Mouse (Mus musculus) megakaryocyte progenitor cell, adult 5-6 weeks (primary cell): ENCODE measurements around the gene Fn1. TPM values are rescaled to one million over a fixed set of nuclear protein-coding genes. Genes with fewer than 3 reads are reported as not detected.
A peak's percentile ranks its signal among the peaks of the same experiment; 100 is the strongest.

ENCODE experiments used
- ATAC-seq: replicated peaks from 2 replicates; pipeline ENCODE4 v1.8.0; 2016; ENCODE audit warnings: mild to moderate bottlenecking, moderate TSS enrichment, inconsistent platforms; ENCODE audit not compliant: poor library complexity
- total RNA-seq, 2 experiments: library from RNA; stranded (forward) in 1 of 2; stranded (reverse) in 1 of 2; fragments of 157-497, 149-512 nt in 1 of 2; fragments of 200-1000 nt in 1 of 2; gene quantifications; 2 replicates each; pipeline versions ENCODE4 v1.2.3 to v1.2.4; 2015 to 2017

Gene Fn1
- 11.5 and 13.7 TPM in 2 replicates for total RNA-seq (2015)
- total RNA-seq (2017) = 3.4 and 7.9 TPM in 2 replicates

- ATAC-seq = peak; percentile 76
These were observed at the start of gene Fn1 for GRCm38 (mm10) chr1:71652551-71653399. TSS of gene Fn1 (minus strand) at chr1:71653200.

- 0 out of 2 replicates have a peak, but pooled peaks have one; percentile 26 for ATAC-seq
These were observed 43.1 kb upstream of the Fn1 start for GRCm38 (mm10) chr1:71696093-71696492.

GRCm38 (mm10) chr1:71691472-71692277, 38.7 kb upstream of the Fn1 start:
- ATAC-seq = no peak; the same call in 1 of the 2 replicates

GRCm38 (mm10) chr1:71688926-71689303, 35.9 kb upstream of the Fn1 start:
- no peak for ATAC-seq

- peak; percentile 62 for ATAC-seq
These were observed 35.4 kb upstream of the Fn1 start for GRCm38 (mm10) chr1:71688272-71688925.

GRCm38 (mm10) chr1:71686791-71687190, 33.8 kb upstream of the Fn1 start:
- ATAC-seq = no peak

- ATAC-seq = peak; percentile 58
These were observed 30.7 kb upstream of the Fn1 start for GRCm38 (mm10) chr1:71683736-71684135.

GRCm38 (mm10) chr1:71682194-71682715, 29.3 kb upstream of the Fn1 start:
- no peak for ATAC-seq

- ATAC-seq = no peak
These were observed 28.3 kb upstream of the Fn1 start for GRCm38 (mm10) chr1:71681306-71681705.

GRCm38 (mm10) chr1:71680046-71680672, 27.2 kb upstream of the Fn1 start:
- ATAC-seq = no peak

GRCm38 (mm10) chr1:71675420-71675819, 22.4 kb upstream of the Fn1 start:
- ATAC-seq = peak; percentile 95

- ATAC-seq = 0 out of 2 replicates have a peak, but pooled peaks have one; percentile 34
These were observed 21.3 kb upstream of the Fn1 start for GRCm38 (mm10) chr1:71674274-71674673.

- no peak for ATAC-seq
These were observed 20.5 kb upstream of the Fn1 start for GRCm38 (mm10) chr1:71673398-71673910.

GRCm38 (mm10) chr1:71672346-71672745, 19.3 kb upstream of the Fn1 start:
- ATAC-seq = no peak

- no peak for ATAC-seq
These were observed 10.2 kb upstream of the Fn1 start for GRCm38 (mm10) chr1:71663242-71663641.

GRCm38 (mm10) chr1:71658632-71659031, 5.6 kb upstream of the Fn1 start:
- no peak for ATAC-seq

- ATAC-seq = no peak
These were observed 3.3 kb upstream of the Fn1 start for GRCm38 (mm10) chr1:71656309-71656708.

GRCm38 (mm10) chr1:71654221-71654620, 1.2 kb upstream of the Fn1 start:
- ATAC-seq = no peak

GRCm38 (mm10) chr1:71653400-71654159, 580 bp upstream of the Fn1 start:
- ATAC-seq = peak; percentile 40

- ATAC-seq = no peak
These were observed 1.2 kb downstream of the Fn1 start for GRCm38 (mm10) chr1:71651828-71652227.
